Mouse (Mus musculus) myocyte (in vitro differentiated cells): Measurements from ENCODE around the gene Ly6g6d.

Source experiments
- POLR2A ChIP-seq: IDR thresholded peaks from one replicate; pipeline ENCODE4 v1.6.1; 2011; ENCODE audit warnings: low read depth, mild to moderate bottlenecking, control low read depth, moderate library complexity; ENCODE audit not compliant: insufficient read length
- REST ChIP-seq: IDR thresholded peaks from one replicate; pipeline ENCODE4 v1.6.1; 2011; ENCODE audit warnings: mild to moderate bottlenecking, control low read depth, moderate library complexity; ENCODE audit not compliant: insufficient read depth, insufficient read length

DNA sequence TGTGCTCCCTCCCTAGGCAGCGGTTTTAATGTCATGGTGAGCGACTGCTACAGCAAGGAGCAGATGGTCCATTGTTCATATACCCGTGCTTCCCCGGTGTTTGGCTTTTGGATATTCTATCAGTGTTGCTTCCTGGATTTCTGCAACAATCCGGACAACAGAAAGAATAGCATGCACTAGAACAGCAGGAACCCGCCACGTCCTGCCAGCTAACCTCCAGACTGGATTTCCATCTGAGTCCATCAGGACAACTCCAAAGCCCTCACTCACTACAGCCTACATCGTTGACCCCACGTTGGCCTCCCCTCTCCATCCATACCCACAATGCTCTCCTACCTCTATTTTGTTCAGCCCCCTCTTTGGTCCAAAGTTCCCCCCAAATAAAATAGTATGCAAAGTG is 33.9 kb upstream of the Ly6g6d start:
- no peak for TF ChIP-seq POLR2A
- no peak for TF ChIP-seq REST
